Comparison of ENCODE assay signal across 28 mouse cellular contexts in the genomic region with DNA sequence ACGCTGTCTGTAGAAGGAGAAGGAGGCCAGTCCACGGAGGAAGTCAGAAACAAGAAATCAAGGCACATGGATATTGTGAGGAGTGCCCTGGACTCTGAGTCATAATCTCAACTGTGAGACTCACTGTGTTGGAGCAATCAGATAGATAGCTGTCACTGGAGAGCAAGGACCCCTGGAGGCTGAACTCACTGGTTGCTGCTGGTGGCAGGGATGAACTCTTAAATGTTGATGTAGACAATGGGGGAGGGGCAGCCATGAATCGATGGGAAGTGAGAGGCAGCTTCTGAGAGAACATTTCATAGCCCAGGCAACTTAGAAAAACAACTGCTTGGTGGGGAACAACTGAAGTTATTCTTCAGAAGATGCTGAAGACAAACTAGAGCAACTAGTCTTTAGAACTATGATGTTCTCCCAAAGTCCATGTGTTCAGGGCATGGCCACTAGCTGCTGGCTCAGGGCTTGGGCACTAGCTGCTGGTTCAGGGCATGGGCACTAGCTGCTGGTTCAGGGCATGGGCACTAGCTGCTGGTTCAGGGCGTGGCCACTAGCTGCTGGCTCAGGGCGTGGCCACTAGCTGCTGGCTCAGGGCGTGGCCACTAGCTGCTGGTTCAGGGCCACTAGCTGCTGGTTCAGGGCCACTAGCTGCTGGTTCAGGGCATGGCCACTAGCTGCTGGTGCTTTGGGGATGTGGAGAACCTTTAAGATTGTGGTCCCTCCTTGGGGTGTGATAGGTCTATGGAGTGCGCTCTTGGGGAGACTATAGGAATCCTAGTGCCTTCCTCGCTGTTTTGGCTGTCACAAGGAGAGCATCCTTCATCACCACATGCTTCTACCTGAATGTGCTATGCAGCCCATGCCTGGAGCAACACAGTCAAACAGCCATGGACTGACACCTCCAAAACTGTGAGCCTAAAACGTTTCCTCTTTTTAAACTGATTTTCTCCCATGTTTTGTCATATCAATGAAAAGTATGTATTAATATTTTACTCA.
DNase-seq lines count a peak whose midpoint lies in the region; ATAC-seq lines count a peak whose summit lies in the region.
"Had no signal": no experiment of that assay in that cellular context is flagged by ENCODE, and none has a peak within 500 bp of the region (broad histone marks: within the 10 kb centered on the region; RNA-seq: fewer than 3 reads in every experiment).

No protein-coding gene starts in this region.

- H3K4me3 ChIP-seq in midbrain, embryonic 11.5 days (ENCODE audit: low read depth, low read length) = no peak overlapping the region
- H3K4me3 ChIP-seq in midbrain, embryonic 10.5 days = no peak overlapping the region
- H3K4me3 ChIP-seq: embryonic facial prominence, embryonic 10.5 days; embryonic facial prominence, embryonic 15.5 days; heart, embryonic 12.5 days; hindbrain, embryonic 15.5 days; kidney, embryonic 15.5 days; limb, embryonic 15.5 days; liver, embryonic 15.5 days had no signal

- H3K27me3 ChIP-seq in midbrain, embryonic 11.5 days (ENCODE audit: control insufficient read depth, insufficient read depth, low read length) = no peaks in the 10 kb centered on the region
- H3K27me3 ChIP-seq in midbrain, embryonic 10.5 days (ENCODE audit: low read depth, poor library complexity, severe bottlenecking) = no peaks in the 10 kb centered on the region
- H3K27me3 ChIP-seq: embryonic facial prominence, embryonic 15.5 days; heart, embryonic 12.5 days; hindbrain, embryonic 15.5 days; kidney, embryonic 15.5 days; limb, embryonic 15.5 days; liver, embryonic 15.5 days had no signal

- WGBS in midbrain, embryonic 11.5 days = 90% methylated on average over 9 of the region's 9 CpGs
- 88% methylated on average over 9 of the region's 9 CpGs for WGBS in midbrain, embryonic 10.5 days

- no peaks in the 10 kb centered on the region for H3K9me3 ChIP-seq in midbrain, embryonic 11.5 days (ENCODE audit: control insufficient read depth, low read length)
- H3K9me3 ChIP-seq in midbrain, embryonic 10.5 days (replicated peaks) = no peaks in the 10 kb centered on the region
- H3K9me3 ChIP-seq: embryonic facial prominence, embryonic 15.5 days; hindbrain, embryonic 15.5 days; kidney, embryonic 15.5 days; limb, embryonic 15.5 days; liver, embryonic 15.5 days had no signal

- H3K4me2 ChIP-seq in midbrain, embryonic 11.5 days = no peak overlapping the region
- H3K4me2 ChIP-seq: embryonic facial prominence, embryonic 15.5 days; heart, embryonic 12.5 days; hindbrain, embryonic 15.5 days; kidney, embryonic 15.5 days; limb, embryonic 15.5 days; liver, embryonic 15.5 days; lung, embryonic 14.5 days had no signal

- no peaks in the 10 kb centered on the region for H3K36me3 ChIP-seq in midbrain, embryonic 11.5 days (ENCODE audit: control insufficient read depth, insufficient read depth, low read length)
- H3K36me3 ChIP-seq in midbrain, embryonic 10.5 days = no peaks in the 10 kb centered on the region
- H3K36me3 ChIP-seq: embryonic facial prominence, embryonic 10.5 days; embryonic facial prominence, embryonic 15.5 days; heart, embryonic 12.5 days; hindbrain, embryonic 15.5 days; kidney, embryonic 15.5 days; limb, embryonic 15.5 days; liver, embryonic 15.5 days had no signal

- DNase-seq in midbrain, embryonic 11.5 days (ENCODE audit: low spot score, missing footprints) = peak; percentile 70
- DNase-seq in midbrain, embryonic 10.5 days (ENCODE audit: low spot score) = no peak
- DNase-seq in 3134 (ENCODE audit: extremely low read depth, insufficient read length, low spot score) = peak; percentile 44
- no peak for DNase-seq in cerebellum, adult 8-10 months
- no peak for DNase-seq in c-Kit-positive CD71-positive TER-119-positive erythroid progenitor cells, embryonic 14.5 days (ENCODE audit: low spot score)
- DNase-seq: adrenal gland, postnatal 25 days; B cell, adult 2 months; cerebellum, adult 18-20 months; gastrocnemius, postnatal 14 days; kidney, adult 18-20 months; kidney, postnatal 25 days; lung, embryonic 14.5 days; lung, postnatal 14 days; midbrain, embryonic 14.5 days; right cerebral cortex, adult 18-20 months; spleen, adult 18-20 months; thymus, postnatal 25 days had no signal

- no peak overlapping the region for H3K9ac ChIP-seq in midbrain, embryonic 11.5 days (ENCODE audit: low read length)
- H3K9ac ChIP-seq: embryonic facial prominence, embryonic 15.5 days; heart, embryonic 12.5 days; hindbrain, embryonic 15.5 days; kidney, embryonic 15.5 days; limb, embryonic 15.5 days; liver, embryonic 15.5 days; lung, embryonic 14.5 days had no signal

- peaks cover 2% of the 10 kb centered on the region; the same call in 1 of the 2 replicates for H3K4me1 ChIP-seq in midbrain, embryonic 11.5 days (ENCODE audit: control insufficient read depth, insufficient read depth, low read length)
- H3K4me1 ChIP-seq in midbrain, embryonic 10.5 days = peaks cover 24% of the 10 kb centered on the region
- H3K4me1 ChIP-seq: embryonic facial prominence, embryonic 15.5 days; heart, embryonic 12.5 days; liver, embryonic 15.5 days had no signal

- no peak for ATAC-seq in midbrain, embryonic 11.5 days (ENCODE audit: low FRiP score)
- peak; percentile 52; the same call in 1 of the 2 replicates for ATAC-seq in erythroblast, adult 5-6 weeks (replicated peaks; ENCODE audit: low FRiP score, poor library complexity, severe bottlenecking)
- peak; percentile 92 for ATAC-seq in megakaryocyte-erythroid progenitor cell, adult 5-6 weeks (replicated peaks; ENCODE audit: low FRiP score, low TSS enrichment, poor library complexity, severe bottlenecking)
- ATAC-seq: forebrain, embryonic 14.5 days; inflammation-experienced regulatory T-cells, adult 6 months had no signal

- H3K27ac ChIP-seq in midbrain, embryonic 11.5 days (ENCODE audit: low read depth, low read length) = no peak overlapping the region
- no peak overlapping the region for H3K27ac ChIP-seq in midbrain, embryonic 10.5 days (replicated peaks)
- H3K27ac ChIP-seq: embryonic facial prominence, embryonic 10.5 days; embryonic facial prominence, embryonic 15.5 days; hindbrain, embryonic 15.5 days; kidney, embryonic 15.5 days; limb, embryonic 15.5 days; liver, embryonic 15.5 days had no signal

Comparison
In these comparisons a context has a peak if more than half of its experiments do, and no peak if none do; other contexts are left out.
1. DNase-seq: peak in midbrain, embryonic 11.5 days (single experiment) and 3134 (single experiment); none in midbrain, embryonic 10.5 days (single experiment), cerebellum, adult 8-10 months (single experiment) and c-Kit-positive CD71-positive TER-119-positive erythroid progenitor cells, embryonic 14.5 days (single experiment).